Mouse (Mus musculus) MEL (cell line): ENCODE data around the gene Ankrd44. TPM values are rescaled to one million over a fixed set of nuclear protein-coding genes. Genes with fewer than 3 reads are reported as not detected.
A peak's percentile ranks its signal among the peaks of the same experiment; 100 is the strongest.

Experiments
- DNase-seq: peaks from one replicate; pipeline ENCODE4 v3.0.0; 2011; ENCODE audit warnings: low read depth, low spot score
- H3K27ac ChIP-seq: 2 replicates; pipeline ENCODE4 v1.5.1; 2012; ENCODE audit warnings: low read depth, mild to moderate bottlenecking, control low read depth, low read length, moderate library complexity; ENCODE audit not compliant: control insufficient read depth
- H3K27me3 ChIP-seq, 2 experiments: fragments of 150-350 bp in 1 of 2; sonication (generic) in 1 of 2; 2 replicates each; pipeline ENCODE4 v1.6.1; 2012; ENCODE audit warnings: low read length in 2 of 2, mild to moderate bottlenecking in 2 of 2, improper control_type of control experiment in 1 of 2, moderate library complexity in 1 of 2; ENCODE audit not compliant: insufficient read depth in 2 of 2, control insufficient read depth in 1 of 2
- H3K36me3 ChIP-seq, 2 experiments: 2 replicates each; pipeline ENCODE4 v1.6.1; 2012 to 2014; ENCODE audit warnings: low read length in 2 of 2, improper control_type of control experiment in 1 of 2, inconsistent platforms in 1 of 2, mild to moderate bottlenecking in 1 of 2; ENCODE audit not compliant: insufficient read depth in 2 of 2, control insufficient read depth in 1 of 2
- H3K4me1 ChIP-seq, 2 experiments: fragments of 150-350 bp in 1 of 2; sonication (generic) in 1 of 2; 2 replicates each; pipeline ENCODE4 v1.6.1; 2012; ENCODE audit warnings: low read length in 2 of 2, improper control_type of control experiment in 1 of 2, mild to moderate bottlenecking in 1 of 2; ENCODE audit not compliant: insufficient read depth in 2 of 2, control insufficient read depth in 1 of 2
- H3K4me3 ChIP-seq, 2 experiments: fragments of 150-350 bp in 1 of 2; sonication (generic) in 1 of 2; 2 replicates each; pipeline ENCODE4 v1.5.1; 2012; ENCODE audit warnings: low read depth in 2 of 2, low read length in 2 of 2, mild to moderate bottlenecking in 2 of 2, moderate library complexity in 2 of 2, control low read depth in 1 of 2, improper control_type of control experiment in 1 of 2; ENCODE audit not compliant: control insufficient read depth in 1 of 2, insufficient read depth in 1 of 2
- H3K79me2 ChIP-seq: 2 replicates; pipeline ENCODE4 v1.6.1; 2012; ENCODE audit warnings: mild to moderate bottlenecking, low read length, moderate library complexity; ENCODE audit not compliant: control insufficient read depth, poor library complexity, insufficient read depth
- H3K9ac ChIP-seq: 2 replicates; pipeline ENCODE4 v1.6.1; 2012; ENCODE audit warnings: low read depth, mild to moderate bottlenecking, control low read depth, low read length, moderate library complexity; ENCODE audit not compliant: control insufficient read depth, poor library complexity, severe bottlenecking
- H3K9me3 ChIP-seq: fragments of 150-350 bp; sonication (generic); replicated peaks from 2 replicates; pipeline ENCODE4 v1.6.1; 2012; ENCODE audit warnings: mild to moderate bottlenecking, low read length, improper control_type of control experiment, moderate library complexity; ENCODE audit not compliant: insufficient read depth
- CHD1 ChIP-seq: IDR thresholded peaks from 2 replicates; pipeline ENCODE4 v1.6.1; 2012; ENCODE audit warnings: low read depth, mild to moderate bottlenecking, inconsistent platforms, low read length, improper control_type of control experiment
- ELF1 ChIP-seq: IDR thresholded peaks from 2 replicates; pipeline ENCODE4 v1.6.1; 2014; ENCODE audit warnings: low read depth, mild to moderate bottlenecking, inconsistent platforms, low read length, improper control_type of control experiment, moderate library complexity
- EP300 ChIP-seq, 2 experiments: IDR thresholded peaks; 2 replicates each; pipeline ENCODE4 v1.6.1; 2011; ENCODE audit warnings: improper control_type of control experiment in 2 of 2, low read length in 2 of 2, low read depth in 1 of 2, mild to moderate bottlenecking in 1 of 2
- ETS1 ChIP-seq: IDR thresholded peaks from 2 replicates; pipeline ENCODE4 v1.6.1; 2012; ENCODE audit warnings: low read depth, mild to moderate bottlenecking, inconsistent platforms, low read length, improper control_type of control experiment, moderate library complexity
- GABPA ChIP-seq: IDR thresholded peaks from 2 replicates; pipeline ENCODE4 v1.6.1; 2012; ENCODE audit warnings: low read depth, mild to moderate bottlenecking, inconsistent platforms, low read length, improper control_type of control experiment, moderate library complexity
- GATA1 ChIP-seq: IDR thresholded peaks from 2 replicates; pipeline ENCODE4 v1.6.1; 2011; ENCODE audit warnings: low read depth, low read length, improper control_type of control experiment
- HCFC1 ChIP-seq: IDR thresholded peaks from 2 replicates; pipeline ENCODE4 v1.6.1; 2012; ENCODE audit warnings: low read depth, mild to moderate bottlenecking, inconsistent platforms, low read length, improper control_type of control experiment, moderate library complexity
- KAT2A ChIP-seq: conservative IDR thresholded peaks from 2 replicates; pipeline ENCODE4 v1.6.1; 2012; ENCODE audit warnings: low read depth, low read length, improper control_type of control experiment, inconsistent platforms
- MAX ChIP-seq: IDR thresholded peaks from 2 replicates; pipeline ENCODE4 v1.6.1; 2011; ENCODE audit warnings: low read length, improper control_type of control experiment
- MAZ ChIP-seq: IDR thresholded peaks from 2 replicates; pipeline ENCODE4 v1.6.1; 2012; ENCODE audit warnings: low read depth, mild to moderate bottlenecking, inconsistent platforms, low read length, improper control_type of control experiment
- MEF2A ChIP-seq: IDR thresholded peaks from 2 replicates; pipeline ENCODE4 v1.6.1; 2014; ENCODE audit warnings: low read depth, mild to moderate bottlenecking, inconsistent platforms, low read length, improper control_type of control experiment; ENCODE audit not compliant: poor library complexity, insufficient replicate concordance, severe bottlenecking; ENCODE audit errors: extremely low read depth
- MXI1 ChIP-seq: IDR thresholded peaks from 2 replicates; pipeline ENCODE4 v1.6.1; 2011; ENCODE audit warnings: mild to moderate bottlenecking, low read depth, low read length, improper control_type of control experiment
- MYB ChIP-seq: IDR thresholded peaks from 2 replicates; pipeline ENCODE4 v1.6.1; 2011; ENCODE audit warnings: mild to moderate bottlenecking, low read depth, low read length, improper control_type of control experiment
- MYC ChIP-seq: IDR thresholded peaks from 2 replicates; pipeline ENCODE4 v1.6.1; 2011; ENCODE audit warnings: low read depth, mild to moderate bottlenecking, low read length, improper control_type of control experiment, moderate library complexity
- POLR2AphosphoS2 ChIP-seq: IDR thresholded peaks from 2 replicates; pipeline ENCODE4 v1.6.1; 2011; ENCODE audit warnings: low read length, improper control_type of control experiment
- RCOR1 ChIP-seq: IDR thresholded peaks from 2 replicates; pipeline ENCODE4 v1.6.1; 2012; ENCODE audit warnings: low read depth, mild to moderate bottlenecking, inconsistent platforms, low read length, improper control_type of control experiment
- SIN3A ChIP-seq: IDR thresholded peaks from 2 replicates; pipeline ENCODE4 v1.6.1; 2012; ENCODE audit warnings: low read length, improper control_type of control experiment, inconsistent platforms
- TBP ChIP-seq: IDR thresholded peaks from 2 replicates; pipeline ENCODE4 v1.8.0; 2011; ENCODE audit warnings: low read depth, low read length, improper control_type of control experiment
- USF2 ChIP-seq, 2 experiments: IDR thresholded peaks; 2 replicates each; pipeline ENCODE4 v1.6.1; 2011 to 2012; ENCODE audit warnings: improper control_type of control experiment in 2 of 2, low read length in 2 of 2, borderline replicate concordance in 1 of 2, inconsistent platforms in 1 of 2, low read depth in 1 of 2, mild to moderate bottlenecking in 1 of 2; ENCODE audit not compliant: insufficient read depth in 1 of 2
- ZC3H11A ChIP-seq: IDR thresholded peaks from 2 replicates; pipeline ENCODE4 v1.6.1; 2012; ENCODE audit warnings: low read depth, mild to moderate bottlenecking, inconsistent platforms, low read length, improper control_type of control experiment
- polyA plus RNA-seq, 2 experiments: library from polyadenylated mRNA; stranded (reverse) in 1 of 2; unstranded in 1 of 2; fragments of >175 nt in 1 of 2; fragments of >200 nt in 1 of 2; gene quantifications; 2 replicates each; pipeline versions ENCODE4 v1.2.1 to v1.2.4; 2012; ENCODE audit warnings: low replicate concordance in 2 of 2, low read depth in 1 of 2; ENCODE audit not compliant: insufficient read length in 2 of 2, insufficient read depth in 1 of 2, missing spikeins in 1 of 2
- total RNA-seq: library from RNA; depleted of rRNA; stranded (reverse); fragments of 300-350 nt; gene quantifications from 2 replicates; pipeline ENCODE4 v1.2.3, GENCODE M21; 2012

The Ankrd44 gene
- total and polyA plus RNA-seq, 3 experiments: 2.3 to 4.4 TPM; not detected in 1

- TF ChIP-seq MAX (peak; percentile 49; the same call in 1 of the 2 replicates), ZC3H11A (no peak), MYC (0 out of 2 replicates have a peak, but pooled peaks have one; percentile 42), GATA1 (peak; percentile 49; the same call in 1 of the 2 replicates), TBP (no peak), KAT2A (no peak), MXI1 (peak; percentile 48; the same call in 1 of the 2 replicates), MEF2A (no peak), GABPA (no peak), MYB (no peak), POLR2AphosphoS2 (no peak)
Measured at GRCm38 (mm10) chr1:54920132-54920531, 6.1 kb downstream of the Ankrd44 start (continued).

- Histone ChIP-seq H3K36me3 (peaks cover 0 to 27% of the 10 kb centered on the region in 2 experiments; a peak in 2 of 4 replicates), H3K27me3 (no peaks in the 10 kb centered on the region), H3K4me1 (peaks cover 9 to 22% of the 10 kb centered on the region in 2 experiments; a peak in 3 of 4 replicates), H3K9ac (no peak overlapping the region), H3K27ac (no peak overlapping the region), H3K79me2 (no peaks in the 10 kb centered on the region), H3K9me3 (no peaks in the 10 kb centered on the region), H3K4me3 (no peak overlapping the region)
- TF ChIP-seq SIN3A: no peak
- no peak for DNase-seq
Measured at GRCm38 (mm10) chr1:54916456-54916855, 9.7 kb downstream of the Ankrd44 start.

- peaks cover 0 to 35% of the 10 kb centered on the region in 2 experiments; a peak in 2 of 4 replicates for H3K36me3 ChIP-seq
- H3K4me3 ChIP-seq: peak overlapping the region in 1 of 2 experiments; percentile 27; a peak in 2 of 4 replicates
- no peaks in the 10 kb centered on the region for H3K27me3 ChIP-seq
- TF ChIP-seq CHD1 (no peak), RCOR1 (peak; percentile 50; the same call in 1 of the 2 replicates), USF2 (IDR thresholded peaks at IDR 0.05; ENCODE audit: borderline replicate concordance in 1 of 2, insufficient read depth in 1 of 2, low read depth in 1 of 2, low read length in 2 of 2) (no peak), MAX (peak; percentile 55; the same call in 1 of the 2 replicates), MAZ (no peak), EP300 (IDR thresholded peaks at IDR 0.05; ENCODE audit: low read depth in 1 of 2, low read length in 2 of 2) (peak; percentile 73 to 86), MYB (peak; percentile 39; the same call in 1 of the 2 replicates), ELF1 (peak; percentile 78; the same call in 1 of the 2 replicates), MXI1 (peak; percentile 63; the same call in 1 of the 2 replicates), ZC3H11A (no peak), ETS1 (peak; percentile 98), HCFC1 (0 out of 2 replicates have a peak, but pooled peaks have one; percentile 45), GATA1 (peak; percentile 73), SIN3A (peak; percentile 85)
- H3K27ac ChIP-seq: peak overlapping the region; percentile 67
- H3K79me2 ChIP-seq: no peaks in the 10 kb centered on the region
- peaks cover 8 to 31% of the 10 kb centered on the region in 2 experiments for H3K4me1 ChIP-seq
- no peaks in the 10 kb centered on the region for H3K9me3 ChIP-seq
- H3K9ac ChIP-seq: peak overlapping the region; percentile 43
- peak; percentile 90 for DNase-seq
Measured at GRCm38 (mm10) chr1:54914387-54914786, 11.8 kb downstream of the Ankrd44 start.
